Mouse (Mus musculus) NIH3T3 (cell line): ENCODE measurements at regions not wholly inside any gene's neighbourhood (a gene's known extent, or its start where the extent isn't known, plus 50 kb on each side); places are given as distances from the start of the nearest gene placed in this dataset.

Source experiments
- DNase-seq: peaks from one replicate; pipeline ENCODE4 v3.0.0-alpha.2; 2012; ENCODE audit warnings: low read depth

GRCm38 (mm10) chr16:30735969-30736368 lies 136.4 kb downstream of the Fam43a start:
- DNase-seq: peak; percentile 20

DNA sequence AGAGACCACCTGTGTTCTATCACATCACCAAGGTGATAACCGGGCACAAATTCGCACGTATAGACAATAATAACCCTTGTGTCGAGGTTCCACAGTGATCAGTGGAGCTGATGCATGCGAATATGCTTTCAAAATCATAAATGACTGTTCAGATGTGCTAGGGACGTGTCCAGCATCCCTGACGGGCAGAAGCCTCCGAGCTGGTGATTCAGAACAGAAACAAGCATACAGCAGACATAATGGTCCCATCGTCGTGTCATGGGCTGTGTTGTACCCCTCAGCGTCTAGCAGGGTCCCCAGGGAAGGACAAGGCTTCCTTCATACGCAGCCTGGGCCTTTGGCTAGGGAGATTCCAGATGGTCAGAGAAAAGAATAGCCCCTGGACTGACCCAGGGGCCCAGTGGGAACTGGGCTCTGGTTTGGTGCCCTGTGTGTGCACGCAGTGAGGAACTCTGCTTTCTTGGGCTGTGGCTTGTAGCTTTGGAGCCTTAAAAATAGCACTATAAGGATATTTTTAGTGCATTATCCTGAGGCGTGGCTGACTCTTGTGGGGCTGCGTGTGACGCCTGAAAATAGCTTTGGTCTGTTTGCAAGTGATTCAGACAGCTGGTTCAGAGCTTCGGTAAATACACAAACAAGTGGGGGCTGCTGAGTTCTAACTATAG lies 137.3 kb downstream of the Fam43a start:
- DNase-seq: peak; percentile 86

GRCm38 (mm10) chr16:30737524-30737923 lies 138.0 kb downstream of the Fam43a start:
- no peak for DNase-seq

GRCm38 (mm10) chr16:30739651-30740050 lies 140.1 kb downstream of the Fam43a start:
- no peak for DNase-seq

DNA sequence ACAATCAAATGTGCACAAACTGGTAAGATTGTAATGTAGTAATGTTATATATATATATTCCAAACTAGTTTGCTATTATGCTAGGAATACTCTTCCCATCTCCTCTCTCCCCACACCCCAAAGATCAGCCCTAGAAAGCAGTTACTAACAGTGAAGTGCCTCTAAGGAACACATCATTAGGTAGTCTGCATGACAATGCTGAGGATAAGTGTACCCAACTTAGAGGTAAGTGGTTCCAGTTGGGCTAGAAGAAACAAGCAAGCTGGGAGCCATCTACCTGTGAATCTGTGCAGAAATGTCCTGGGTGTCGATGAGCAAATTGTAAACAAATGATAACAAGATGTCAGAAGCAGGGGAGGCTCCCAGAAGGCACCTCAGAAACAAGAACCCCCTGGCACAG lies 141.7 kb downstream of the Fam43a start:
- DNase-seq: no peak

GRCm38 (mm10) chr16:30742474-30742873 lies 143.0 kb downstream of the Fam43a start:
- DNase-seq: no peak

DNA sequence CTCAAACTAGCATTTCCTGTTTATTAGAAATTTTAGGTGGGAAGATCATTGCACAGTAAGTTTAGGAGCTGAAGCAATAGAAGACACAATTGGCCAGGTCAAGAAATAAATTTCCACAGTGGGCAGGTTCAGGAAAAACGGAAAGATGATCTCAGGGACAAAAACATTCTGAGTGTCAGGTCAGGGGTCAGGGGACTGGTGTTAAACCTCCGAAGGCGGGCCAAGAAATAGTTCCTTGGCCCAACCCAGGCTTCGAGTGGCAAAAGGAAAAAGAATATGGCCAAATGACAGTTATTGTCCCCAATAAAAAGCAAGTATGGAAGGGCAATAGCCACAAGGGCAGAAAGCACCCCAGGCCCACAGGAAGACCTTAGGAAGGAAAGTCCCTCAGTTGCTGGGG lies 144.0 kb downstream of the Fam43a start:
- DNase-seq: no peak

DNA sequence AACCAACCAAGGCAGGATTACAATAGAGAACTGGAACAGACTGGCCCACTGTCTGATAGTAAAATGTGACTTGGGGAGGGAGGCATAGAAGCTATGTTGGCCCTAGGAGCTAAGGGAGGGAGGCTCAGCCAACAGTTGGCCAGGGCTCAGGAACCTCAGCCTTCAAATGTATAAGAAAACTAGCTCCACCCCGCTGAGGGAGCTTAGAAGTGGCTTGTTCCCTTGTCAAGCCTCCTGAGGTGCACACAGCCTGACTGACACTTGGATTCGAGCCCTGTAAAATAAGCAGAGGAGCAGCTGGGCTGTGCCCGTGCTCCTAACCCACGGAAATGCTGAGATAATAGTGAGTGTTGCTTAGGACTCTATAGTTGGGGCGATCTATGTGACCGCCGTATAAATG lies 144.7 kb downstream of the Fam43a start:
- peak; percentile 62 for DNase-seq

- peak; percentile 88 for DNase-seq
Measured at GRCm38 (mm10) chr16:30745598-30746181, 146.2 kb downstream of the Fam43a start.

DNA sequence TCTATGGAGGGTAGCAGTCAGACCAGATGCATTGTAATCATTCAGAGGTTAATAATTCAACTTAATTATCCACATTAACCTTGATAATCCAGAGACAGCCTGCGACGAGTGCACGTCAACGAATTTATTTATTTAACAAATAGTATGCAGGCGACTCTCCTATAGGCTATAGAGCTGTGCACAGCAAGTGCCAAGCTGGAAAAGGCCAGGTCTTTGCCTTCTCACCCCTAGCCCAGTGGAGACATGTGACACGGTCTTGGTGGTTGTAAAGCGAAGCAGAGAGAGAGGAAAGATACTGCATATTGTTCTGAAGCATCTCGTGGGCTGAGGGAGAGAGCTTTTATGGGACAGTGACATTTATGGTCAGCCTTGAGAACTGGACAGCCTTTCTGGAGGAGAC lies 146.7 kb downstream of the Fam43a start:
- DNase-seq: no peak

GRCm38 (mm10) chr16:30749841-30750240 lies 150.3 kb downstream of the Fam43a start:
- no peak for DNase-seq

GRCm38 (mm10) chr16:30755771-30756170 lies 156.2 kb downstream of the Fam43a start:
- no peak for DNase-seq

- peak; percentile 41 for DNase-seq
Measured at GRCm38 (mm10) chr16:30756678-30757077, 157.2 kb downstream of the Fam43a start.

DNA sequence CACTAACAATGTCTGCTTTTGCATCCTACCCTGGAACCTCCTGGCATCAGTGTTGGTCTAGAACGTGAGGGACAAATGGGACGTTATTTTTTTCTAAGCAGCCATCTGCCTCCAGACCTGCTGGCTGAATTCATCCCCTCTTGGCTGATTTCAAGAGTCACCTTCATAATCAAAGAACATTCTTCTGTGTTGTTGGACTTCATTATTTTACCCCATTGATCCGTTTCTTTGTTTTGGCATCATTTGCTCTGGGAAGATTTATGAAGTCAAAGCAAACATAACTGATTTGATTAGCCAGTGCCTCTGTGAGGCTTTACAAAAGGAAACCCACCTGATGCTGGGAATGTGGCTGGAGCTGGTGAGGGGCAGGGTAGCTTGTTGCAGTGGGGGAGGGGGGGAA lies 158.0 kb downstream of the Fam43a start:
- DNase-seq: no peak

DNA sequence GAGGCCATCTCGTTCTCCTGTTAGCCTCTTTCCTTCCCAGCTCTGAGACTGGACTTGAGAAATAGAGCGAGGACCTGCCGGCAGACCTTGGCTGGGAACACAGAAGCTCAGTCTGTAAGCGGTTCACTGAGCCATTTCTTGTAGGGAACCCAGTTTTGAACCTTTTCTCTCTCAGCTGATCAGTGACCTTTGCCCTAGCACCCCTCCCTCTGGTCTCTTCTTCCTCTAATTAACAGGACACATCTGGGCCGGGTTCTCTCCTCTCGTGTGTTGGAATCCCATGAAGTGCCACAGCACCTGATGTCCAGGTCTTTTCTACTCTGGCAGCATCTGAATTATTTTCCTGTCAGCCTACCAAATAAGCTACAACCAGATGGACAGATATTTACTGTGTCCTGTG lies 158.5 kb downstream of the Fam43a start:
- DNase-seq: no peak

- DNase-seq: no peak
Measured at GRCm38 (mm10) chr16:30759503-30759902, 160.0 kb downstream of the Fam43a start.

DNA sequence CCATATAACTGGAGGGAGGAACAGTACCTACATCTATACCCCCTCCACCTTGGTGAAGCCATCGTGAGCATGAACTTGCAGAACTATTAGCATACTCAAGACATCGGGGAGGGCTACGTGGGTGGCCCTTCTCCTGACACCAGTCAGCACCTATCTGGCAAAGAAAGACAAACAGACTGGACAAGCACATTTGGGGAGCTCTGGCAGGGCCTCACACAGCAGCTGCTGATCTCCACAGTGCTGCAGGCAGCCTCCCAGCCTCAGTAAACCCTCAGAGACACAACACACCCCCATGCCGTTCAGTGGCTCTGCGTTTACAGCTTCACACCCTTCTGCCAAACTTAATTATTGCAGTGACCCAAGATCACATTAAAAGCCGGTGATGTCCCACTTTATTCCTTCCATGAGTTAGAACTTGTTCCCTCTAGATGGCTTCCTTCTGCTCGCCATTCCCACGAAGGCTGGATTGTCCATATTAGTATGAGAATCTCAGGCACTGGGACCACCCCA lies 161.7 kb downstream of the Fam43a start:
- DNase-seq: no peak

- no peak for DNase-seq
Measured at GRCm38 (mm10) chr16:30762898-30763595, 163.5 kb downstream of the Fam43a start.

DNA sequence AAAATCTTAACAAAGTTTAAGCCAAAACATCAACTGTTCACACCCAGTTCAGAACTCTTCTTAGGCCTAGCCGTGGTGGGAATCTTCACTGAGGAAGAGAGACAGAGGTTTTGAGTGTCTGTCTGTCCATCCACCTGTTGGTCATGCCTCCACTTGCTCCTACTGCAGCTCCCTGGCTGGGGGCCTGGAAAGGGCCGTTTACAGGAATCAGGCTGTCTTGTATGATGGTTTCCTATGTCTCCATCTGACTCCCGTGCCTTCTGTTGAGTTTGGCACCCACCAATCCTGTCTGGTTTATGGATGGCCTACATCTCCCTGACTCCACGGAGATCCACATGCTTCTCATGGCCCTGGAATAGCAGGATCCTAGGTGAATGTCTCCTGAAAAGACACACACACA lies 166.1 kb downstream of the Fam43a start:
- DNase-seq: no peak

GRCm38 (mm10) chr16:30769007-30769442 lies 169.5 kb downstream of the Fam43a start:
- no peak for DNase-seq

DNA sequence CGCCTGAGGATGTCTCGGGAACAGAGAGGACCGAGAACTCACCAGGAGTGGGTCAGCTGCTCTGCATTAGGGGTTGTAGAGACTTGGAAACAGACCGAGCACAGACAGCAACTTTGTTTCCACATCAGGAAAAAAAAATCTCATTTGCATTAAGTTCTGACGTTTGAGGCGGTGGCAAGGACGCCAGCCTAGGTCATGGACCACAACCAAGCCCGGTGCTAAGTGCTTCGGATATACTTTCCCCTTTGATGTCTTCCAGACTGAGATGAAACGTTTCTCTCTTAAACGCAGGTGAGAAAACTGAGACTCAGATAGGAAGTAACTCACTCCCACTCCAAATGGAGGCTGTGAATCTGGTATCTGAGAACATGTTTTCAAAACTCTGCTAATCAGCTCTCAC lies 169.9 kb downstream of the Fam43a start:
- DNase-seq: no peak

GRCm38 (mm10) chr16:30772802-30773201 lies 173.3 kb downstream of the Fam43a start:
- no peak for DNase-seq
